27 mouse cellular contexts compared by ENCODE assay signal in the genomic region with DNA sequence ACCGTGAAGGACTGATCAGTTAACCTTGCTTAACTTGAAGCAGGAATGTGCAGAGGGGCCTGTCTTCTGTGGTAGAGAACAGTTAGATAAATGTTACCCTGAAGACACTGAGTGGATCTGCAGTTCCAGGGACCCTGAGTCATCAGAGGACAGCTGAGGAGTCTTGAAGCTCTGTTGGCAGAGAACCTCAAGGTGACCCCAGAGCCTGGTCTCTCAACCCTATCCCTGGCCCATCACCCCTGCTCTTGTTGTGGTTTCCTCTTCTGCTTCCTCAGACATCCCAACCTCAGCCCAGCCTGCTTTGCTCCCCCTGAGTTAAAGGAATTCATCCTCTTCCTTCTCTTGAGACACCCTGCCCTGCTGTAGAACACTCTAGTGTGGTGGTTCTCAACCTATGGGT. TPM values are rescaled to one million over a fixed set of nuclear protein-coding genes. Genes with fewer than 3 reads are reported as not detected.
"Had no signal": no experiment of that assay in that cellular context is flagged by ENCODE, and none has a peak within 500 bp of the region (broad histone marks: within the 10 kb centered on the region; RNA-seq: fewer than 3 reads in every experiment).

A gene (plus strand): TSS at position 100 of the 400 bp plus-strand sequence.

- H3K4me2 ChIP-seq: limb, embryonic 13.5 days; liver, embryonic 12.5 days; liver, embryonic 15.5 days; lung, embryonic 15.5 days; midbrain, embryonic 11.5 days had no signal

- H3K9ac ChIP-seq: limb, embryonic 13.5 days; liver, embryonic 12.5 days; liver, embryonic 15.5 days; lung, embryonic 15.5 days had no signal

- H3K9me3 ChIP-seq: limb, embryonic 10.5 days; limb, embryonic 13.5 days; liver, embryonic 12.5 days; liver, embryonic 15.5 days; lung, embryonic 15.5 days had no signal

- H3K27ac ChIP-seq: layer of hippocampus, adult 2 months; limb, embryonic 10.5 days; limb, embryonic 13.5 days; liver, embryonic 12.5 days; liver, embryonic 15.5 days; lung, embryonic 15.5 days; stomach, postnatal 0 days had no signal

- H3K4me1 ChIP-seq: limb, embryonic 10.5 days; limb, embryonic 13.5 days; liver, embryonic 12.5 days; liver, embryonic 15.5 days; lung, embryonic 15.5 days had no signal

- H3K36me3 ChIP-seq: limb, embryonic 10.5 days; limb, embryonic 13.5 days; liver, embryonic 12.5 days; liver, embryonic 15.5 days; lung, embryonic 15.5 days had no signal

- ATAC-seq: intestine, postnatal 0 days; liver, embryonic 12.5 days had no signal

- H3K4me3 ChIP-seq: layer of hippocampus, adult 2 months; limb, embryonic 10.5 days; limb, embryonic 13.5 days; liver, embryonic 12.5 days; liver, embryonic 15.5 days; lung, embryonic 15.5 days had no signal

- DNase-seq: layer of hippocampus, adult 9-11 months; liver; lung, adult 18-20 months; lung, postnatal 10 days; lung, postnatal 36 days; midbrain, embryonic 14.5 days; right cerebral cortex, postnatal 14 days; right cerebral cortex, postnatal 4 days; thymus, adult 2 months; thymus, postnatal 14 days; thymus, postnatal 4 days had no signal

RNA-seq across cellular contexts. Expression of the gene that starts here (rescaled TPM):
- total RNA-seq: layer of hippocampus, postnatal 25 days; left cerebral cortex, adult 18-20 months; left cerebral cortex, postnatal 25 days; megakaryocyte-erythroid progenitor cell, adult 5-6 weeks; midbrain, postnatal 0 days had no signal
- polyA plus RNA-seq: intestine, embryonic 14.5 days; limb, embryonic 10.5 days; liver, embryonic 12.5 days; liver, embryonic 15.5 days; midbrain, embryonic 11.5 days; midbrain, embryonic 14.5 days; stomach, embryonic 14.5 days; stomach, postnatal 0 days had no signal
